Mouse (Mus musculus) stomach, embryonic 14.5 days (tissue): ENCODE measurements around the gene Psg19. TPM values are rescaled to one million over a fixed set of nuclear protein-coding genes. Genes with fewer than 3 reads are reported as not detected.
A peak's percentile ranks its signal among the peaks of the same experiment; 100 is the strongest.
"Not testable (repeated sequence)": the region's sequence is repeated elsewhere in the genome, so short reads cannot be mapped to it uniquely, and the experiment has no call there.

ENCODE experiments used
- ATAC-seq: fragments of 200-750 bp; cut with Nextera tagmentation; 2 replicates; pipeline ENCODE4 v1.8.0; 2017; ENCODE audit warnings: low read depth, moderate TSS enrichment; ENCODE audit not compliant: insufficient number of reproducible peaks, insufficient read depth, low FRiP score
- H3K27ac ChIP-seq: fragments of 300-500 bp; sonication (generic); 2 replicates; pipeline ENCODE4 v1.5.1; 2014; ENCODE audit warnings: mild to moderate bottlenecking, low read length, moderate library complexity, mixed read lengths
- H3K27me3 ChIP-seq: fragments of 300-500 bp; sonication (generic); 2 replicates; pipeline ENCODE4 v1.6.1; 2014; ENCODE audit warnings: low read length, control low read depth, mixed read lengths; ENCODE audit not compliant: control insufficient read depth, insufficient read depth
- H3K36me3 ChIP-seq: fragments of 300-500 bp; sonication (generic); 2 replicates; pipeline ENCODE4 v1.6.1; 2014; ENCODE audit warnings: mild to moderate bottlenecking, control low read depth, low read length, moderate library complexity, mixed read lengths; ENCODE audit not compliant: control insufficient read depth, insufficient read depth
- H3K4me1 ChIP-seq: fragments of 300-500 bp; sonication (generic); 2 replicates; pipeline ENCODE4 v1.6.1; 2014; ENCODE audit warnings: low read length, control low read depth, mixed read lengths; ENCODE audit not compliant: control insufficient read depth, insufficient read depth
- H3K4me2 ChIP-seq: fragments of 300-500 bp; sonication (generic); replicated peaks from 2 replicates; pipeline ENCODE4 v1.6.1; 2014; ENCODE audit warnings: low read depth, low read length, control low read depth
- H3K4me3 ChIP-seq: fragments of 300-500 bp; sonication (generic); 2 replicates; pipeline ENCODE4 v1.5.1; 2014; ENCODE audit warnings: low read depth, low read length, control low read depth
- H3K9ac ChIP-seq: fragments of 300-500 bp; sonication (generic); replicated peaks from 2 replicates; pipeline ENCODE4 v1.6.1; 2014; ENCODE audit warnings: low read depth, mild to moderate bottlenecking, control low read depth, low read length, moderate library complexity, mixed read lengths
- H3K9me3 ChIP-seq: fragments of 300-500 bp; sonication (generic); 2 replicates; pipeline ENCODE4 v1.6.1; 2016; ENCODE audit warnings: low read depth, low read length, control low read depth; ENCODE audit not compliant: control insufficient read depth
- WGBS: fragments of 180-500 bp; shearing (Covaris S2); extraction: QIAGEN DNeasy Blood & Tissue Kit; methylation state at CpG from one replicate; pipeline ENCODE4 v1.1.7; 2014; 5-methylcytosine and 5-hydroxymethylcytosine counted together
- polyA plus RNA-seq: library from polyadenylated mRNA; unstranded; fragments of >200 nt; fragmentation: Nextera tagmentation; extraction: Ambion mirVana; gene quantifications from 2 replicates; pipeline ENCODE4 v1.2.1, GENCODE M21; 2014

Gene Psg19
- polyA plus RNA-seq, 1 experiment from 2014 or later: not detected

- no peaks in the 10 kb centered on the region for H3K4me1 ChIP-seq
- no peak overlapping the region for H3K4me3 ChIP-seq
- 63% methylated on average over 26 of the region's 26 CpGs for WGBS
- no peaks in the 10 kb centered on the region for H3K27me3 ChIP-seq
- H3K9ac ChIP-seq: no peak overlapping the region
- H3K4me2 ChIP-seq: no peak overlapping the region
- no peaks in the 10 kb centered on the region for H3K9me3 ChIP-seq
- no peaks in the 10 kb centered on the region for H3K36me3 ChIP-seq
- no peak overlapping the region for H3K27ac ChIP-seq
- ATAC-seq: peak; percentile 78; the same call in 1 of the 2 replicates
Observed at GRCm38 (mm10) chr7:18827792-18828546, 29.6 kb upstream of the Psg19 start.

- ATAC-seq: no peak
- Histone ChIP-seq H3K4me3 (no peak within 1 kb of the TSS), H3K27ac (no peak within 1 kb of the TSS), H3K36me3 (no peaks in the 10 kb centered on the region), H3K9ac (no peak within 1 kb of the TSS), H3K27me3 (no peaks in the 10 kb centered on the region), H3K4me2 (no peak within 1 kb of the TSS), H3K9me3 (no peaks in the 10 kb centered on the region), H3K4me1 (no peaks in the 10 kb centered on the region)
- WGBS: 68% methylated on average over 3 of the region's 3 CpGs
Observed at GRCm38 (mm10) chr7:18821507-18821906, 23.2 kb upstream of the Psg19 start, which contains the start of gene Psg17. Gene Psg17, minus strand, starts transcription at chr7:18821607.

GRCm38 (mm10) chr7:18818301-18818700 lies 20.0 kb upstream of the Psg19 start:
- 82% methylated on average over 9 of the region's 9 CpGs for WGBS
- H3K36me3 ChIP-seq: no peaks in the 10 kb centered on the region
- no peak overlapping the region for H3K27ac ChIP-seq
- H3K9me3 ChIP-seq: no peaks in the 10 kb centered on the region
- no peak overlapping the region for H3K4me2 ChIP-seq
- ATAC-seq: no peak
- H3K4me1 ChIP-seq: no peaks in the 10 kb centered on the region
- no peak overlapping the region for H3K9ac ChIP-seq
- no peaks in the 10 kb centered on the region for H3K27me3 ChIP-seq
- no peak overlapping the region for H3K4me3 ChIP-seq

- ATAC-seq: no peak
- Histone ChIP-seq H3K4me2 (no peak overlapping the region), H3K36me3 (no peaks in the 10 kb centered on the region), H3K4me1 (no peaks in the 10 kb centered on the region), H3K9ac (no peak overlapping the region), H3K9me3 (no peaks in the 10 kb centered on the region), H3K27me3 (no peaks in the 10 kb centered on the region), H3K27ac (no peak overlapping the region), H3K4me3 (no peak overlapping the region)
Observed at GRCm38 (mm10) chr7:18803526-18803925, 5.2 kb upstream of the Psg19 start.

GRCm38 (mm10) chr7:18799129-18799528 lies 809 bp upstream of the Psg19 start:
- Histone ChIP-seq H3K9me3 (no peaks in the 10 kb centered on the region), H3K9ac (no peak overlapping the region), H3K27me3 (no peaks in the 10 kb centered on the region), H3K27ac (no peak overlapping the region), H3K4me2 (no peak overlapping the region), H3K4me1 (no peaks in the 10 kb centered on the region), H3K4me3 (no peak overlapping the region), H3K36me3 (no peaks in the 10 kb centered on the region)
- ATAC-seq: no peak
- WGBS: 41% methylated on average over 3 of the region's 3 CpGs

- not testable (repeated sequence) for H3K27me3 ChIP-seq, H3K4me1 ChIP-seq, H3K9ac ChIP-seq, H3K27ac ChIP-seq, H3K4me2 ChIP-seq, H3K9me3 ChIP-seq, H3K4me3 ChIP-seq, ATAC-seq, H3K36me3 ChIP-seq
Observed at GRCm38 (mm10) chr7:18790671-18791070, 7.6 kb downstream of the Psg19 start.

GRCm38 (mm10) chr7:18781301-18781700 lies 17.0 kb downstream of the Psg19 start:
- H3K4me3 ChIP-seq, H3K4me1 ChIP-seq, H3K9ac ChIP-seq, H3K27ac ChIP-seq, H3K9me3 ChIP-seq, H3K27me3 ChIP-seq, H3K36me3 ChIP-seq, H3K4me2 ChIP-seq: not testable (repeated sequence)
- WGBS: 37% methylated on average over 2 of the region's 2 CpGs
- ATAC-seq: peak; percentile 49; the same call in 1 of the 2 replicates

GRCm38 (mm10) chr7:18779337-18779781 lies 19.0 kb downstream of the Psg19 start:
- H3K27me3 ChIP-seq: no peaks in the 10 kb centered on the region
- H3K9ac ChIP-seq: no peak overlapping the region
- H3K4me3 ChIP-seq: no peak overlapping the region
- no peak overlapping the region for H3K4me2 ChIP-seq
- no peak overlapping the region for H3K27ac ChIP-seq
- H3K4me1 ChIP-seq: no peaks in the 10 kb centered on the region
- no peaks in the 10 kb centered on the region for H3K9me3 ChIP-seq
- H3K36me3 ChIP-seq: no peaks in the 10 kb centered on the region
- ATAC-seq: no peak

GRCm38 (mm10) chr7:18762885-18763284 lies 35.4 kb downstream of the Psg19 start:
- H3K4me3 ChIP-seq, H3K4me2 ChIP-seq, ATAC-seq, H3K36me3 ChIP-seq, H3K27me3 ChIP-seq, H3K27ac ChIP-seq, H3K9ac ChIP-seq, H3K4me1 ChIP-seq, H3K9me3 ChIP-seq: not testable (repeated sequence)
- WGBS: 33% methylated on average over 1 of the region's 2 CpGs
